Mouse (Mus musculus) kidney, embryonic 16.5 days (tissue): ENCODE data around the gene Sap30l. TPM values are rescaled to one million over a fixed set of nuclear protein-coding genes. Genes with fewer than 3 reads are reported as not detected.
A peak's percentile ranks its signal among the peaks of the same experiment; 100 is the strongest.

Source experiments
- ATAC-seq: fragments of 200-750 bp; cut with Nextera tagmentation; 2 replicates; pipeline ENCODE4 v1.8.0; 2017; ENCODE audit warnings: moderate TSS enrichment; ENCODE audit not compliant: low FRiP score, low TSS enrichment
- H3K27ac ChIP-seq: fragments of 300-500 bp; sonication (generic); 2 replicates; pipeline ENCODE4 v1.5.1; 2014; ENCODE audit warnings: low read length
- H3K27me3 ChIP-seq: fragments of 300-500 bp; sonication (generic); 2 replicates; pipeline ENCODE4 v1.6.1; 2014; ENCODE audit warnings: low read length, control low read depth, mixed read lengths; ENCODE audit not compliant: insufficient read depth
- H3K36me3 ChIP-seq: fragments of 300-500 bp; sonication (generic); 2 replicates; pipeline ENCODE4 v1.6.1; 2014; ENCODE audit warnings: low read length, control low read depth, mixed read lengths; ENCODE audit not compliant: insufficient read depth
- H3K4me1 ChIP-seq: fragments of 300-500 bp; sonication (generic); 2 replicates; pipeline ENCODE4 v1.6.1; 2014; ENCODE audit warnings: low read length, control low read depth, mixed read lengths; ENCODE audit not compliant: insufficient read depth
- H3K4me2 ChIP-seq: fragments of 300-500 bp; sonication (generic); replicated peaks from 2 replicates; pipeline ENCODE4 v1.6.1; 2014; ENCODE audit warnings: low read depth, low read length
- H3K4me3 ChIP-seq: fragments of 300-500 bp; sonication (generic); 2 replicates; pipeline ENCODE4 v1.5.1; 2014; ENCODE audit warnings: mild to moderate bottlenecking, low read length
- H3K9ac ChIP-seq: fragments of 300-500 bp; sonication (generic); replicated peaks from 2 replicates; pipeline ENCODE4 v1.6.1; 2014; ENCODE audit warnings: low read length
- H3K9me3 ChIP-seq: fragments of 300-500 bp; sonication (generic); 2 replicates; pipeline ENCODE4 v1.6.1; 2016; ENCODE audit warnings: low read length, control low read depth
- WGBS: fragments of 180-500 bp; shearing (Covaris S2); extraction: QIAGEN DNeasy Blood & Tissue Kit; methylation state at CpG from one replicate; pipeline ENCODE4 v1.1.7; 2014; 5-methylcytosine and 5-hydroxymethylcytosine counted together
- polyA plus RNA-seq: library from polyadenylated mRNA; unstranded; fragments of >200 nt; fragmentation: Nextera tagmentation; extraction: Ambion mirVana; gene quantifications from 2 replicates; pipeline ENCODE4 v1.2.1, GENCODE M21; 2015

The Sap30l gene
- polyA plus RNA-seq, 1 experiment from 2014 or later = 7.1 TPM

GRCm38 (mm10) chr11:57827915-57828545, 26.6 kb downstream of the Sap30l start:
- no peak overlapping the region for H3K27ac ChIP-seq
- WGBS = under 1% methylated on average over 33 of the region's 33 CpGs
- H3K9ac ChIP-seq = peak overlapping the region; percentile 38; the same call in 1 of the 2 replicates
- H3K4me1 ChIP-seq = peaks cover 17% of the 10 kb centered on the region
- peaks cover 92% of the 10 kb centered on the region for H3K27me3 ChIP-seq
- peak overlapping the region; percentile 39 for H3K4me3 ChIP-seq
- no peaks in the 10 kb centered on the region for H3K36me3 ChIP-seq
- H3K9me3 ChIP-seq = no peaks in the 10 kb centered on the region
- no peak for ATAC-seq
- H3K4me2 ChIP-seq = peak overlapping the region; percentile 57

- H3K4me2 ChIP-seq = peak overlapping the region; percentile 24
- no peak overlapping the region for H3K27ac ChIP-seq
- no peak overlapping the region for H3K9ac ChIP-seq
These were observed 27.8 kb downstream of the Sap30l start for GRCm38 (mm10) chr11:57828955-57829870.

GRCm38 (mm10) chr11:57829871-57830775, 28.7 kb downstream of the Sap30l start:
- Histone ChIP-seq H3K9me3 (no peaks in the 10 kb centered on the region), H3K4me1 (peaks cover 21% of the 10 kb centered on the region), H3K4me2 (no peak overlapping the region), H3K4me3 (no peak overlapping the region), H3K27me3 (peaks cover 97% of the 10 kb centered on the region), H3K9ac (no peak overlapping the region), H3K36me3 (no peaks in the 10 kb centered on the region), H3K27ac (no peak overlapping the region)
- WGBS = 36% methylated on average over 17 of the region's 17 CpGs
- no peak for ATAC-seq

More at GRCm38 (mm10) chr11:57828955-57829870, 27.8 kb downstream of the Sap30l start:
- Histone ChIP-seq H3K4me1 (peaks cover 21% of the 10 kb centered on the region), H3K36me3 (no peaks in the 10 kb centered on the region), H3K9me3 (no peaks in the 10 kb centered on the region), H3K4me3 (0 out of 2 replicates have a peak overlapping the region, but pooled peaks have one; percentile 11), H3K27me3 (peaks cover 96% of the 10 kb centered on the region)
- ATAC-seq = no peak
- 4% methylated on average over 53 of the region's 53 CpGs for WGBS

GRCm38 (mm10) chr11:57831281-57831781, 29.9 kb downstream of the Sap30l start:
- no peak overlapping the region for H3K27ac ChIP-seq
- H3K36me3 ChIP-seq = no peaks in the 10 kb centered on the region
- no peak for ATAC-seq
- peaks cover 21% of the 10 kb centered on the region for H3K4me1 ChIP-seq
- no peaks in the 10 kb centered on the region for H3K9me3 ChIP-seq
- H3K27me3 ChIP-seq = peaks cover 97% of the 10 kb centered on the region
- no peak overlapping the region for H3K9ac ChIP-seq
- no peak overlapping the region for H3K4me3 ChIP-seq
- H3K4me2 ChIP-seq = no peak overlapping the region
- 3% methylated on average over 31 of the region's 31 CpGs for WGBS

- Histone ChIP-seq H3K36me3 (no peaks in the 10 kb centered on the region), H3K4me2 (no peak overlapping the region), H3K4me3 (no peak overlapping the region), H3K27ac (no peak overlapping the region), H3K4me1 (peaks cover 24% of the 10 kb centered on the region), H3K9me3 (no peaks in the 10 kb centered on the region), H3K27me3 (peaks cover 97% of the 10 kb centered on the region), H3K9ac (no peak overlapping the region)
- WGBS = 11% methylated on average over 16 of the region's 16 CpGs
- no peak for ATAC-seq
These were observed 30.4 kb downstream of the Sap30l start for GRCm38 (mm10) chr11:57831861-57832260.

- Histone ChIP-seq H3K27ac (no peak within 1 kb of the TSS), H3K9me3 (no peaks in the 10 kb centered on the region), H3K4me2 (no peak within 1 kb of the TSS), H3K4me1 (peaks cover 24% of the 10 kb centered on the region), H3K9ac (no peak within 1 kb of the TSS), H3K4me3 (no peak within 1 kb of the TSS), H3K36me3 (no peaks in the 10 kb centered on the region), H3K27me3 (peaks cover 96% of the 10 kb centered on the region)
- ATAC-seq = no peak
- WGBS = 6% methylated on average over 23 of the region's 23 CpGs
These were observed 31.2 kb downstream of the Sap30l start, which contains the start of gene Hand1 for GRCm38 (mm10) chr11:57832552-57833201. Gene Hand1, minus strand, starts transcription at chr11:57832818.

- ATAC-seq = no peak
- Histone ChIP-seq H3K4me3 (no peak overlapping the region), H3K4me2 (no peak overlapping the region), H3K36me3 (no peaks in the 10 kb centered on the region), H3K27me3 (peaks cover 95% of the 10 kb centered on the region), H3K9ac (no peak overlapping the region), H3K27ac (no peak overlapping the region), H3K4me1 (peaks cover 19% of the 10 kb centered on the region; the same call in 1 of the 2 replicates), H3K9me3 (no peaks in the 10 kb centered on the region)
- WGBS = 3% methylated on average over 30 of the region's 30 CpGs
These were observed 32.0 kb downstream of the Sap30l start for GRCm38 (mm10) chr11:57833296-57833977.

- Histone ChIP-seq H3K36me3 (no peaks in the 10 kb centered on the region), H3K9me3 (no peaks in the 10 kb centered on the region), H3K4me2 (no peak overlapping the region), H3K27ac (no peak overlapping the region), H3K4me3 (no peak overlapping the region), H3K4me1 (peaks cover 17% of the 10 kb centered on the region; the same call in 1 of the 2 replicates), H3K9ac (no peak overlapping the region), H3K27me3 (peaks cover 96% of the 10 kb centered on the region)
- ATAC-seq = no peak
- WGBS = 14% methylated on average over 6 of the region's 6 CpGs
These were observed 32.6 kb downstream of the Sap30l start for GRCm38 (mm10) chr11:57834031-57834430.
